Mouse (Mus musculus): ENCODE results near the gene Pmm1.
"Not testable (repeated sequence)": the region's sequence is repeated elsewhere in the genome, so short reads cannot be mapped to it uniquely, and the experiment has no call there.

Pmm1 gene

GRCm38 (mm10) chr15:81960171-81961077 lies at the start of gene Pmm1:
Gene Pmm1 (minus strand): TSS chr15:81960930.
- DNase-seq, result peak; percentile 97

GRCm38 (mm10) chr15:82004257-82004656 lies 43.5 kb upstream of the Pmm1 start:
- DNase-seq, result no peak

- no peak for DNase-seq
These were observed 33.3 kb upstream of the Pmm1 start for GRCm38 (mm10) chr15:81993992-81994391.

GRCm38 (mm10) chr15:81990549-81990948 lies 29.8 kb upstream of the Pmm1 start:
- no peak for DNase-seq

- peak; percentile 90 for DNase-seq
These were observed 28.8 kb upstream of the Pmm1 start for GRCm38 (mm10) chr15:81989371-81990062.

GRCm38 (mm10) chr15:81987646-81988045 lies 26.9 kb upstream of the Pmm1 start, which contains the start of gene Xrcc6:
Gene Xrcc6 (plus strand): TSS chr15:81987835.
- no peak for DNase-seq

GRCm38 (mm10) chr15:81985267-81986161 lies 24.8 kb upstream of the Pmm1 start:
- no peak for DNase-seq

- no peak for DNase-seq
These were observed 21.4 kb upstream of the Pmm1 start for GRCm38 (mm10) chr15:81982173-81982572.

GRCm38 (mm10) chr15:81980321-81980720 lies 19.6 kb upstream of the Pmm1 start, which contains the start of gene 1700029P11Rik:
Gene 1700029P11Rik (plus strand): TSS chr15:81980540.
- no peak for DNase-seq

- not testable (repeated sequence) for DNase-seq
These were observed 14.4 kb upstream of the Pmm1 start for GRCm38 (mm10) chr15:81975156-81975555.

- not testable (repeated sequence) for DNase-seq
These were observed 9.8 kb upstream of the Pmm1 start for GRCm38 (mm10) chr15:81970498-81970897.

- DNase-seq, result not testable (repeated sequence)
These were observed 8.9 kb upstream of the Pmm1 start for GRCm38 (mm10) chr15:81969635-81970034.

- no peak for DNase-seq
These were observed 8.4 kb upstream of the Pmm1 start for GRCm38 (mm10) chr15:81969173-81969572.

GRCm38 (mm10) chr15:81968447-81968846 lies 7.7 kb upstream of the Pmm1 start:
- DNase-seq, result no peak

GRCm38 (mm10) chr15:81967821-81968220 lies 7.1 kb upstream of the Pmm1 start:
- no peak for DNase-seq

- no peak for DNase-seq
These were observed 5.5 kb upstream of the Pmm1 start for GRCm38 (mm10) chr15:81966062-81966829.

GRCm38 (mm10) chr15:81964980-81965545 lies 4.3 kb upstream of the Pmm1 start:
- DNase-seq, result no peak

GRCm38 (mm10) chr15:81964262-81964661 lies 3.5 kb upstream of the Pmm1 start:
- DNase-seq, result no peak

- no peak for DNase-seq
These were observed 335 bp upstream of the Pmm1 start for GRCm38 (mm10) chr15:81961078-81961451.

GRCm38 (mm10) chr15:81958906-81959305 lies 1.8 kb downstream of the Pmm1 start:
- no peak for DNase-seq

- no peak for DNase-seq
These were observed 3.1 kb downstream of the Pmm1 start for GRCm38 (mm10) chr15:81957598-81957997.

GRCm38 (mm10) chr15:81956457-81956856 lies 4.3 kb downstream of the Pmm1 start:
- peak; percentile 63 for DNase-seq
